Mouse (Mus musculus) megakaryocyte progenitor cell, adult 5-6 weeks (primary cell): ENCODE results near the gene H2afb1. TPM values are rescaled to one million over a fixed set of nuclear protein-coding genes. Genes with fewer than 3 reads are reported as not detected.
"Not testable (repeated sequence)": the region's sequence is repeated elsewhere in the genome, so short reads cannot be mapped to it uniquely, and the experiment has no call there.

Experiments
- ATAC-seq: replicated peaks from 2 replicates; pipeline ENCODE4 v1.8.0; 2016; ENCODE audit warnings: mild to moderate bottlenecking, moderate TSS enrichment, inconsistent platforms; ENCODE audit not compliant: poor library complexity
- total RNA-seq, 2 experiments: library from RNA; stranded (forward) in 1 of 2; stranded (reverse) in 1 of 2; fragments of 157-497, 149-512 nt in 1 of 2; fragments of 200-1000 nt in 1 of 2; gene quantifications; 2 replicates each; pipeline versions ENCODE4 v1.2.3 to v1.2.4; 2015 to 2017

H2afb1 gene
- total RNA-seq (2015) (not detected in 2 replicates), total RNA-seq (2017) (not detected in 2 replicates)

GRCm38 (mm10) chrX:117014457-117014856, at the start of gene H2afb1:
H2afb1 (plus strand) TSS chrX:117014757.
- ATAC-seq: not testable (repeated sequence)

- no peak for ATAC-seq
These were observed 21.5 kb downstream of the H2afb1 start for GRCm38 (mm10) chrX:117036085-117036484.
